Mouse (Mus musculus) cortical plate, adult 2 months (tissue): Measurements from ENCODE around the gene Mon1a.

ENCODE experiments used
- CTCF ChIP-seq: fragments of 200-500 bp; IDR thresholded peaks from 2 replicates; pipeline ENCODE4 v1.5.1; 2011; ENCODE audit warnings: mild to moderate bottlenecking, control low read depth, low read length; ENCODE audit not compliant: insufficient read depth; ENCODE audit errors: extremely low read depth
- POLR2A ChIP-seq: fragments of 200-500 bp; IDR thresholded peaks from 2 replicates; pipeline ENCODE4 v1.6.1; 2011; ENCODE audit warnings: mild to moderate bottlenecking, low read length, control low read depth; ENCODE audit not compliant: insufficient read depth; ENCODE audit errors: extremely low read depth

- TF ChIP-seq CTCF (no peak), POLR2A (no peak)
Observed at GRCm38 (mm10) chr9:107910025-107910769, 22.2 kb downstream of the Mon1a start.
